In the genomic region with DNA sequence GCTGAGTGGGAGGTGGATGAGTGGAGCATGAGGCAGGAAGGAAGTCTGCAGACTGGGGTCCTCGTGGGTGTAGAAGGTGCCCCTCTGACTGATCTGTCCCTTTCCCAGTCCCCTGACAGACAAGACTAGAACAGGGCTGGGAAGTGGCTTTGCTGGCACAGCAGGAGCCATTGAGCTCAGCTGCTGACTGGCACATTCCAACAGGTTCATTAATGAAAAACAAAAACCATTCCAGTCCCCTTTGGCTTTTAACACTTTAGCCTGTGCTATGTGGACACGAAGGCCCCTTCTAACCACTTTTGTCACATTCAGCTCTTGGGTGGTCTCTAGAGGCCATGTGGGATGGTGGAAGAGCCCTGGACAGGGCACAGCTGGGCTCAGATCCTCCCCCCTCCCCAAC, we compare ENCODE assay signal across 12 mouse cellular contexts. TPM values are rescaled to one million over a fixed set of nuclear protein-coding genes. Genes with fewer than 3 reads are reported as not detected.
DNase-seq lines count a peak whose midpoint lies in the region; TF ChIP-seq lines count a peak whose summit lies in the region.
"Had no signal": no experiment of that assay in that cellular context is flagged by ENCODE, and none has a peak within 500 bp of the region (broad histone marks: within the 10 kb centered on the region; RNA-seq: fewer than 3 reads in every experiment).

No protein-coding gene starts in this region.

- H3K36me3 ChIP-seq in C2C12 (ENCODE audit: control insufficient read depth, insufficient read depth): peaks cover 52% of the 10 kb centered on the region
- H3K36me3 ChIP-seq in limb, embryonic 10.5 days: peaks cover 37% of the 10 kb centered on the region
- H3K36me3 ChIP-seq: liver, embryonic 15.5 days had no signal

- no peak overlapping the region for H3K4me3 ChIP-seq in C2C12 (ENCODE audit: insufficient read depth, poor library complexity, severe bottlenecking)
- no peak overlapping the region for H3K4me3 ChIP-seq in limb, embryonic 10.5 days
- H3K4me3 ChIP-seq: liver, embryonic 15.5 days had no signal

- TF ChIP-seq CTCF in C2C12 (IDR thresholded peaks at IDR 0.05; ENCODE audit: control insufficient read depth, insufficient read depth, insufficient read length): no peak

- no peak overlapping the region for H3ac ChIP-seq in C2C12 (ENCODE audit: control insufficient read depth, insufficient read length, low read depth)

- peaks cover 84% of the 10 kb centered on the region for H3K79me3 ChIP-seq in C2C12 (ENCODE audit: low read depth)

- no peaks in the 10 kb centered on the region for H3K9me3 ChIP-seq in limb, embryonic 10.5 days (replicated peaks)
- H3K9me3 ChIP-seq: liver, embryonic 15.5 days had no signal

- WGBS in limb, embryonic 10.5 days: 16% methylated on average over 2 of the region's 2 CpGs

- H3K79me2 ChIP-seq in C2C12 (ENCODE audit: control insufficient read depth, insufficient read depth): peaks cover 94% of the 10 kb centered on the region

- DNase-seq in kidney, adult 11 months: peak; percentile 35
- DNase-seq in kidney, adult 18-20 months: no peak
- DNase-seq in Muller cell, postnatal 12 days (ENCODE audit: inconsistent ontology term): peak; percentile 58
- DNase-seq in limb, embryonic 10.5 days (ENCODE audit: low spot score): no peak
- DNase-seq in adrenal gland, postnatal 25 days: no peak
- no peak for DNase-seq in cerebellum, adult 11 months
- DNase-seq: adrenal gland, postnatal 14 days; cerebellum, postnatal 36 days; spleen, adult 18-20 months had no signal

- H3K4me1 ChIP-seq in limb, embryonic 10.5 days: peaks cover 52% of the 10 kb centered on the region

- H3K27me3 ChIP-seq in C2C12 (ENCODE audit: control insufficient read depth, insufficient read depth, insufficient read length): no peaks in the 10 kb centered on the region
- no peaks in the 10 kb centered on the region for H3K27me3 ChIP-seq in limb, embryonic 10.5 days (ENCODE audit: low read depth, poor library complexity, severe bottlenecking)

- H3K27ac ChIP-seq in limb, embryonic 10.5 days: 0 out of 2 replicates have a peak overlapping the region, but pooled peaks have one; percentile 39
- H3K27ac ChIP-seq: layer of hippocampus, adult 2 months; liver, embryonic 15.5 days had no signal

TF ChIP-seq in C2C12, 6 proteins besides CTCF, POLR2A, EP300 and RAD21:
- TF ChIP-seq MYOD1 (IDR thresholded peaks at IDR 0.05; ENCODE audit: control insufficient read depth, insufficient read length, low read depth): peak; percentile 21
- TF ChIP-seq MYOG (IDR thresholded peaks at IDR 0.05; ENCODE audit: control insufficient read depth, extremely low read depth, insufficient read length): no peak

RNA-seq across cellular contexts. Expression of a gene that starts 4.4 kb away (rescaled TPM):
- 57.7 TPM for polyA plus RNA-seq in C2C12 (2012; fragmentation: generic; extraction: Trizol)
- polyA plus RNA-seq in limb, embryonic 10.5 days (2016; fragmentation: Nextera tagmentation; extraction: Ambion mirVana): 28.9 and 43.5 TPM in 2 replicates
- total RNA-seq in adrenal gland, postnatal 25 days (2021): 388 and 389 TPM in 2 replicates

Comparison
In these comparisons a context has a peak if more than half of its experiments do, and no peak if none do; other contexts are left out.
1. DNase-seq: peak in kidney, adult 11 months (single experiment) and Muller cell, postnatal 12 days (single experiment); none in kidney, adult 18-20 months (single experiment), limb, embryonic 10.5 days (single experiment), adrenal gland, postnatal 25 days (single experiment) and cerebellum, adult 11 months (single experiment).